Comparison of ENCODE assay signal across 34 mouse cellular contexts in genomic region chr10:21259649-21260048, GRCm38 (mm10). TPM values are rescaled to one million over a fixed set of nuclear protein-coding genes. Genes with fewer than 3 reads are reported as not detected.
DNase-seq lines count a peak whose midpoint lies in the region; ATAC-seq and TF ChIP-seq lines count a peak whose summit lies in the region.
"Had no signal": no experiment of that assay in that cellular context is flagged by ENCODE, and none has a peak within 500 bp of the region (broad histone marks: within the 10 kb centered on the region; RNA-seq: fewer than 3 reads in every experiment).

No protein-coding gene starts in this region.

- H3K4me2 ChIP-seq in liver, embryonic 15.5 days = peak overlapping the region; percentile 30
- H3K4me2 ChIP-seq: heart, embryonic 11.5 days; hindbrain, embryonic 12.5 days; limb, embryonic 15.5 days had no signal

- no peak for TF ChIP-seq RAD21 in MEL (IDR thresholded peaks at IDR 0.05; ENCODE audit: low read depth, low read length)

- peaks cover 27 to 39% of the 10 kb centered on the region in 2 experiments for H3K4me1 ChIP-seq in MEL (ENCODE audit: control insufficient read depth in 1 of 2, insufficient read depth in 2 of 2, low read length in 2 of 2)
- peaks cover 9% of the 10 kb centered on the region for H3K4me1 ChIP-seq in liver, adult 2 months (ENCODE audit: control insufficient read depth, insufficient read depth, low read length)
- peaks cover 49% of the 10 kb centered on the region for H3K4me1 ChIP-seq in liver, embryonic 15.5 days (replicated peaks)
- peaks cover 7% of the 10 kb centered on the region; the same call in 1 of the 2 replicates for H3K4me1 ChIP-seq in small intestine, adult 2 months (ENCODE audit: control insufficient read depth, insufficient read depth, insufficient read length, low read length)
- peaks cover 7% of the 10 kb centered on the region for H3K4me1 ChIP-seq in thymus, adult 2 months (replicated peaks; ENCODE audit: control insufficient read depth, insufficient read depth, low read length)
- H3K4me1 ChIP-seq: forebrain, embryonic 10.5 days; hindbrain, embryonic 12.5 days; limb, embryonic 10.5 days; limb, embryonic 15.5 days; midbrain, embryonic 10.5 days had no signal

- 30% methylated on average over 2 of the region's 2 CpGs for WGBS in liver, adult 2 months
- whole genome bisulfite sequencing in liver, embryonic 15.5 days (ENCODE audit: insufficient replicate concordance) = 12% methylated on average over 2 of the region's 2 CpGs
- 43% methylated on average over 2 of the region's 2 CpGs for WGBS in small intestine, adult 2 months
- whole genome bisulfite sequencing in thymus, adult 2 months = 86% methylated on average over 2 of the region's 2 CpGs

- peak; percentile 65 to 88 for TF ChIP-seq EP300 in MEL (IDR thresholded peaks at IDR 0.05; ENCODE audit: low read depth in 1 of 2, low read length in 2 of 2)

- H3K79me2 ChIP-seq in MEL (ENCODE audit: control insufficient read depth, insufficient read depth, low read length, poor library complexity) = no peaks in the 10 kb centered on the region
- no peaks in the 10 kb centered on the region for H3K79me2 ChIP-seq in liver, adult 2 months (ENCODE audit: control insufficient read depth, insufficient read depth, low read length)

- TF ChIP-seq POLR2A in MEL (IDR thresholded peaks at IDR 0.05; ENCODE audit: control insufficient read depth in 1 of 2, insufficient read depth in 1 of 2, low read depth in 1 of 2, low read length in 2 of 2, poor library complexity in 1 of 2) = no peak
- no peak for TF ChIP-seq POLR2A in liver, adult 2 months (IDR thresholded peaks at IDR 0.05; ENCODE audit: extremely low read depth, insufficient read depth, low read length)
- no peak for TF ChIP-seq POLR2A in small intestine, adult 2 months (IDR thresholded peaks at IDR 0.05; ENCODE audit: low read depth, low read length)
- no peak for TF ChIP-seq POLR2A in thymus, adult 2 months (IDR thresholded peaks at IDR 0.05; ENCODE audit: control insufficient read depth, extremely low read depth, insufficient read depth, low read length, poor library complexity)

- no peaks in the 10 kb centered on the region for H3K9me3 ChIP-seq in MEL (replicated peaks; ENCODE audit: insufficient read depth, low read length)
- H3K9me3 ChIP-seq in liver, embryonic 15.5 days (replicated peaks) = no peaks in the 10 kb centered on the region
- H3K9me3 ChIP-seq: forebrain, embryonic 10.5 days; hindbrain, embryonic 12.5 days; limb, embryonic 10.5 days; limb, embryonic 15.5 days; midbrain, embryonic 10.5 days had no signal

- TF ChIP-seq CTCF in MEL (IDR thresholded peaks at IDR 0.05 in 2 of 3, conservative IDR thresholded peaks at IDR 0.05 in 1 of 3; ENCODE audit: control insufficient read depth in 1 of 3, insufficient read depth in 1 of 3, low read depth in 2 of 3, low read length in 3 of 3, poor library complexity in 1 of 3, severe bottlenecking in 1 of 3) = no peak
- TF ChIP-seq CTCF in liver, adult 2 months (IDR thresholded peaks at IDR 0.05; ENCODE audit: low read depth, low read length) = no peak
- no peak for TF ChIP-seq CTCF in small intestine, adult 2 months (IDR thresholded peaks at IDR 0.05; ENCODE audit: extremely low read depth, insufficient read length, insufficient replicate concordance, low read depth, low read length)
- no peak for TF ChIP-seq CTCF in thymus, adult 2 months (IDR thresholded peaks at IDR 0.05; ENCODE audit: borderline replicate concordance, control insufficient read depth, extremely low read depth, insufficient read depth, low read length, poor library complexity)

- peak overlapping the region; percentile 88 for H3K27ac ChIP-seq in MEL (ENCODE audit: control insufficient read depth, low read depth, low read length)
- peak overlapping the region; percentile 51 for H3K27ac ChIP-seq in liver, adult 2 months (replicated peaks; ENCODE audit: insufficient read depth, low read depth, low read length)
- H3K27ac ChIP-seq in liver, embryonic 15.5 days (replicated peaks) = peak overlapping the region; percentile 79
- peak overlapping the region; percentile 58; the same call in 1 of the 2 replicates for H3K27ac ChIP-seq in small intestine, adult 2 months (ENCODE audit: insufficient read depth, low read depth, low read length)
- no peak overlapping the region for H3K27ac ChIP-seq in thymus, adult 2 months (ENCODE audit: control insufficient read depth, insufficient read depth, low read length)
- H3K27ac ChIP-seq: forebrain, embryonic 10.5 days; gastrocnemius, adult 2 months; hindbrain, embryonic 12.5 days; kidney, postnatal 0 days; limb, embryonic 10.5 days; limb, embryonic 15.5 days; macrophage; midbrain, embryonic 10.5 days; stomach, postnatal 0 days had no signal

- peak; percentile 86 for ATAC-seq in liver, embryonic 15.5 days (ENCODE audit: insufficient read depth)
- ATAC-seq: CD4-positive, CD25-positive, alpha-beta regulatory T cell, adult 4 months; forebrain, embryonic 16.5 days; intestine, embryonic 16.5 days; lung, postnatal 0 days; midbrain, embryonic 16.5 days had no signal

- peaks cover 0 to 37% of the 10 kb centered on the region in 2 experiments; a peak in 2 of 4 replicates for H3K36me3 ChIP-seq in MEL (ENCODE audit: control insufficient read depth in 1 of 2, insufficient read depth in 2 of 2, low read length in 2 of 2)
- no peaks in the 10 kb centered on the region for H3K36me3 ChIP-seq in liver, adult 2 months (ENCODE audit: control insufficient read depth, insufficient read depth, low read length)
- no peaks in the 10 kb centered on the region for H3K36me3 ChIP-seq in liver, embryonic 15.5 days (replicated peaks)
- H3K36me3 ChIP-seq in small intestine, adult 2 months (ENCODE audit: control insufficient read depth, insufficient read depth, low read length) = no peaks in the 10 kb centered on the region
- no peaks in the 10 kb centered on the region for H3K36me3 ChIP-seq in thymus, adult 2 months (ENCODE audit: control insufficient read depth, insufficient read depth, low read length)
- H3K36me3 ChIP-seq: forebrain, embryonic 10.5 days; hindbrain, embryonic 12.5 days; limb, embryonic 10.5 days; limb, embryonic 15.5 days; midbrain, embryonic 10.5 days had no signal

- no peaks in the 10 kb centered on the region for H3K27me3 ChIP-seq in MEL (ENCODE audit: control insufficient read depth in 1 of 2, insufficient read depth in 2 of 2, low read length in 2 of 2)
- H3K27me3 ChIP-seq in liver, adult 2 months (ENCODE audit: control insufficient read depth, insufficient read depth, low read length) = no peaks in the 10 kb centered on the region
- no peaks in the 10 kb centered on the region for H3K27me3 ChIP-seq in liver, embryonic 15.5 days
- no peaks in the 10 kb centered on the region for H3K27me3 ChIP-seq in small intestine, adult 2 months (ENCODE audit: control insufficient read depth, insufficient read depth, low read length)
- no peaks in the 10 kb centered on the region for H3K27me3 ChIP-seq in thymus, adult 2 months (ENCODE audit: control insufficient read depth, insufficient read depth, low read length)
- H3K27me3 ChIP-seq: hindbrain, embryonic 12.5 days; limb, embryonic 15.5 days had no signal

- peak; percentile 84 for DNase-seq in MEL (ENCODE audit: low read depth, low spot score)
- peak; percentile 75 for DNase-seq in liver, adult 2 months (ENCODE audit: extremely low read depth, low read depth, low spot score)
- DNase-seq in thymus, adult 2 months = no peak
- DNase-seq in urinary bladder, postnatal 4 days (ENCODE audit: low spot score in 2 of 2) = no peak
- DNase-seq in B cell, adult 2 months = no peak
- DNase-seq: adrenal gland, postnatal 25 days; cerebellum, adult 2 months; cerebellum, postnatal 25 days; gastrocnemius, adult 2 months; gastrocnemius, postnatal 36 days; heart, adult 18-20 months; heart, postnatal 36 days; kidney, adult 8-10 months; kidney, postnatal 4 days; layer of hippocampus, postnatal 36 days; right cerebral cortex, postnatal 25 days; spleen, adult 18-20 months; thymus, adult 18-20 months had no signal

- H3K9ac ChIP-seq in MEL (ENCODE audit: control insufficient read depth, low read depth, low read length, poor library complexity, severe bottlenecking) = peak overlapping the region; percentile 39
- no peak overlapping the region; the same call in 1 of the 2 replicates for H3K9ac ChIP-seq in liver, adult 2 months (ENCODE audit: low read depth, low read length)
- H3K9ac ChIP-seq in liver, embryonic 15.5 days = no peak overlapping the region
- H3K9ac ChIP-seq: hindbrain, embryonic 12.5 days; limb, embryonic 15.5 days had no signal

- H3K4me3 ChIP-seq in MEL (ENCODE audit: control insufficient read depth in 1 of 2, insufficient read depth in 1 of 2, low read depth in 2 of 2, low read length in 2 of 2) = no peak overlapping the region
- H3K4me3 ChIP-seq in liver, adult 2 months (ENCODE audit: insufficient read depth, low read depth, low read length) = no peak overlapping the region
- no peak overlapping the region for H3K4me3 ChIP-seq in liver, embryonic 15.5 days (replicated peaks)
- H3K4me3 ChIP-seq in small intestine, adult 2 months (ENCODE audit: low read depth, low read length) = no peak overlapping the region
- no peak overlapping the region for H3K4me3 ChIP-seq in thymus, adult 2 months (ENCODE audit: control insufficient read depth, insufficient read depth, low read length)
- H3K4me3 ChIP-seq: forebrain, embryonic 10.5 days; gastrocnemius, adult 2 months; hindbrain, embryonic 12.5 days; limb, embryonic 10.5 days; limb, embryonic 15.5 days; midbrain, embryonic 10.5 days had no signal

TF ChIP-seq in MEL, 35 proteins besides CTCF, POLR2A, EP300 and RAD21 (continues in another document):
- TF ChIP-seq NRF1 (IDR thresholded peaks at IDR 0.05; ENCODE audit: insufficient read depth, low read depth, low read length, poor library complexity, severe bottlenecking) (no peak), BHLHE40 (IDR thresholded peaks at IDR 0.05; ENCODE audit: borderline replicate concordance, low read depth, low read length) (0 out of 2 replicates have a peak, but pooled peaks have one; percentile 18), TAL1 (IDR thresholded peaks at IDR 0.05; ENCODE audit: low read length) (peak; percentile 63), MYC (IDR thresholded peaks at IDR 0.05; ENCODE audit: low read depth, low read length) (0 out of 2 replicates have a peak, but pooled peaks have one; percentile 32), SIN3A (IDR thresholded peaks at IDR 0.05; ENCODE audit: low read length) (peak; percentile 90), GATA1 (IDR thresholded peaks at IDR 0.05; ENCODE audit: low read depth, low read length) (peak; percentile 84), MXI1 (IDR thresholded peaks at IDR 0.05; ENCODE audit: low read depth, low read length) (peak; percentile 51; the same call in 1 of the 2 replicates), RCOR1 (IDR thresholded peaks at IDR 0.05; ENCODE audit: low read depth, low read length) (peak; percentile 54)

RNA-seq across cellular contexts. Expression of gene Hbs1l, which starts 36.1 kb away (rescaled TPM):
- 115 and 133 TPM in 2 replicates for total RNA-seq in MEL (2012; rRNA removed)
- polyA plus RNA-seq in MEL (2012; ENCODE audit: insufficient read depth in 1 of 2, insufficient read length in 2 of 2, low read depth in 1 of 2, low replicate concordance in 2 of 2, missing spikeins in 1 of 2) = 100 to 1,000 TPM in 1 of 2 experiments, not detected in 1; 103 TPM
- total RNA-seq in liver, adult 2 months (2014; rRNA removed) = 78.1 and 92.2 TPM in 2 replicates
- 17.1 and 21.3 TPM in 2 replicates for polyA plus RNA-seq in liver, adult 2 months (2012; rRNA removed)
- polyA plus RNA-seq in liver, embryonic 15.5 days (2015; fragmentation: Nextera tagmentation; extraction: Ambion mirVana) = 56.8 and 56.9 TPM in 2 replicates
- polyA plus RNA-seq in small intestine, adult 2 months (2012; rRNA removed) = 7.5 and 12.2 TPM in 2 replicates
- polyA plus RNA-seq in thymus, adult 2 months (2012; rRNA removed) = 27.8 and 33.5 TPM in 2 replicates

Comparison
In these comparisons a context has a peak if more than half of its experiments do, and no peak if none do; other contexts are left out.
1. DNase-seq: peak in MEL (single experiment) and liver, adult 2 months (single experiment); none in thymus, adult 2 months (single experiment), urinary bladder, postnatal 4 days (0 of 2) and B cell, adult 2 months (0 of 2).